Mouse (Mus musculus): ENCODE data around the gene Ccdc85a. TPM values are rescaled to one million over a fixed set of nuclear protein-coding genes. Genes with fewer than 3 reads are reported as not detected.
A peak's percentile ranks its signal among the peaks of the same experiment; 100 is the strongest.
"Not testable (repeated sequence)": the region's sequence is repeated elsewhere in the genome, so short reads cannot be mapped to it uniquely, and the experiment has no call there.

Gene Ccdc85a
- total RNA-seq, 1 experiment from 2014 or later = not detected

DNA sequence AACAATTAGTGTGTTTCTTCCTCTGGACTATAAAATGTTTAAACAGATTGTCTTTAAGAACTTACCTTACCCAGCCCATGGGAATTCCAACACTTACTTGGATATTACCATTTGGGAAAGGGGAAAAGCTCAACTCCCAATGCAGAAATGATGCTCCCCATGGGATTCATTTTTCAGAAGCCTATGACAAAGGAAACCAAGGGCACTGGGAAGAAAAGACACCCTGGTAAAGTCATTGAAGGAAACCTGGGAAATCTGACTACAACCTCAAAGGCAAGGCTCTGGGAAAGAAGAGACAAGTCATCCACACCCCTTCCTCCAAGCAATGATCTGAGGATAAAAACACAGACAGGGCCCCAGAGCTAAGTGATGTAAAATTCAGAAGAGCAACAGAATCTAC is 118.4 kb downstream of the Ccdc85a start:
- ATAC-seq (replicated peaks in 1 of 2; ENCODE audit: insufficient read depth in 1 of 2, low FRiP score in 2 of 2, low TSS enrichment in 1 of 2, low read depth in 1 of 2, poor library complexity in 2 of 2, severe bottlenecking in 2 of 2) = no peak

DNA sequence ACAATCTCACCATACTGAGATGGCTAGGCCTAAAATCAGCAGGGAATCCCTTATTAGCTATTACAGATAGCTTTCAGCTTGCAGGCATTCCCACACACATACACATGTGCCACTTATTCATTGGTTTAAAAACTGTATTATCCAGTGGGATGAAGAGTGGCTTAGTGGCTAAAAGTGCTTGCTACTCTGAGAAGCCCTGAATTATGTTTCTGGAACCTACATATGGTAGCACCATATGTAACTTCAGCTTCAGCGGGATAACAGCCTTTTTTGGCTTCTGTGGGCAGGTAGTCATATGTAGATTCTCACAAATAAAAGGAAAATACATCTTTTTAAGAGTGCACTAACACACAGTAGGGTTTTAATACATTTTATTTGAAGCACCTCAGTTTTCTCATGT is 119.2 kb downstream of the Ccdc85a start:
- ATAC-seq (replicated peaks in 1 of 2; ENCODE audit: insufficient read depth in 1 of 2, low FRiP score in 2 of 2, low TSS enrichment in 1 of 2, low read depth in 1 of 2, poor library complexity in 2 of 2, severe bottlenecking in 2 of 2) = no peak

DNA sequence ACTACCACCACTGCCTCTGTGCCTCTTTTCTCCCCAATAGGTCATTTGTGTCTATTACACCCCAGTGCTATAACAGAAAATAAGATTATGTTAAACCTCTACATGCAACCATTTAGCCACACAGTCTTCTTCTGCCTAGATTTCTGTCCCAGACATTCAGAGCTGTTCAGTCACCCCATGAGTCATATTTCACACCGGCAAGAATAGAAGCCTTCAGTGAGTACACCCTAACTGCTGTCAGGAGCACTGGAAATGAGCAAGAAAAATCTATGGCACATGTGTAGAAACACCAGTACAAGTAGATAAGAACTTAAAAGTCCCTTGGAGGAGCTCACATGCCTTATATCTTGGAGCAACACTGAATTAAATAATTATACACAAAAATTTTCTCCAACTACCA is 125.0 kb downstream of the Ccdc85a start:
- no peak for ATAC-seq (replicated peaks in 1 of 2; ENCODE audit: insufficient read depth in 1 of 2, low FRiP score in 2 of 2, low TSS enrichment in 1 of 2, low read depth in 1 of 2, poor library complexity in 2 of 2, severe bottlenecking in 2 of 2)

DNA sequence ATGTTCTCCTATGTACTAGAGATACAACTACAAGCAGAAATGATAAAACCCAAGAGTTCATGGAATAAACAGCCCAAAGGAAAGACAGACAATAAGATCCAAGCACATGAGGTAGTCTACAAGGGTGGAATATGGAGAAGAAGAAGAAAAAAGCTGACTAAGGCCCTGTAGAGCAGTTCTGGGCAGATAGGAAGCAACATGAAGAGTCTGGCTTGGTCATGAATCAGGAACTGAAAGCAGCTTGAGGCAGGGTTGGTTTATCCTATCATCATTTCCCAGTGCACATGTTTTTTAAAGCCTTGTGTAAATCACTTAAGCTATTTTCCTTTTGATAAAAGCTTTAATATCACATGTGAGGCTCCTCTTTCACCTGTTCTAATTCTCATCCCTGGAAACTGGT is 144.2 kb downstream of the Ccdc85a start:
- no peak for ATAC-seq (replicated peaks in 1 of 2; ENCODE audit: insufficient read depth in 1 of 2, low FRiP score in 2 of 2, low TSS enrichment in 1 of 2, low read depth in 1 of 2, poor library complexity in 2 of 2, severe bottlenecking in 2 of 2)

DNA sequence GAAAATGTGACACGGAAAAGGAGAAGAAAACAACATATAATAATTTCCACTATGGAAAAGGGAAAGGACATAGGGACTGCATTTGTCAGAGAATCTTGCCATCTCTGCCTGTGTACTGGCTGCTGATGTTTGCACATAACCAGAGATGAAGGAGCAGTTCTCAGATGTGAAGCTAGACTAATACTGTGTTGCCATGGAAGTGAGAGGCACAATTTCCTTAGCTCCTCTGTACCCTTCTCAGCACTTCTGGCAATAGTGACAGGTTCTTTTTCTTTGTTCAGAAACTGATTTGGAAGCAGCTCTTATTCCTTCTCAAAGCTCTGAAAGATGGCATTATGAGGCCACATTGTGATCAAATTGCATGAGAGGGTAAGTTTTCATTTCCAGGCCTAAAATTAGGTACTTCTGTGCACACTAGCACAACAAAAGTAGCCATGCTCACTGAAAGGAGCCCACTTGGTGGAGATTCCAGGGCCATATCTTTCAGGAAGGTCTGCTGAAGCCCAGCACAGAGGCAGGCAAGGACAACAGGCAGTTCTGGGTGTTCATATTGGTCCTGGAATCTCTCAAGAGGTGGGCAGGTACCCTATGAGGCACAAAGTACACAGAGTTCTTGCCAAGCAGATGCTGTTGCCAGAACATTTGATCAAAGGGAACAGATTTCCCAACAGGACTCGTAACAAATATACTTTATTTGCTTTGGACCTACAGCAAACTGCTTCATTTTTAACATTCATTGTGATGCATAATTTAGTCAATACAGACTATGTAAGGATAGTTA is 161.5 kb downstream of the Ccdc85a start:
- ATAC-seq (replicated peaks in 1 of 2; ENCODE audit: insufficient read depth in 1 of 2, low FRiP score in 2 of 2, low TSS enrichment in 1 of 2, low read depth in 1 of 2, poor library complexity in 2 of 2, severe bottlenecking in 2 of 2) = no peak

DNA sequence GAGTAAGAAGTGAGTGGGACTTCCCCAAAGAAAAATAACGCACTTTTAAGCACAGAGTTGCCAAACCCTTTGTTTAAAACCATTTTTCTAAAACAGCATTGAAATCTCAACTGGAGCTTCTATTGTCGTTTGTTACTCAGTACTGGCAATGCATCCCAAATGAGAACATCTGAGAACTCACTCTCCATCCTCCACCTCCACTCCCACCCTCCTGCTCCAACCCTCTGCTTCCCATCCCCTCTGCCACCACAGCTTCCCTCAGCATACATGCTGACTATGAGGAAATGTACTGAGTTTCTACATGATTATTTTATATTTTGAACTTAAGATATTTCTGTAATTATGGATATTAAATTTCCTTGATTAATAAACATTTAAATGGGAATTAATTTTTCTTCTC is 168.3 kb downstream of the Ccdc85a start:
- ATAC-seq (replicated peaks in 1 of 2; ENCODE audit: insufficient read depth in 1 of 2, low FRiP score in 2 of 2, low TSS enrichment in 1 of 2, low read depth in 1 of 2, poor library complexity in 2 of 2, severe bottlenecking in 2 of 2) = no peak

DNA sequence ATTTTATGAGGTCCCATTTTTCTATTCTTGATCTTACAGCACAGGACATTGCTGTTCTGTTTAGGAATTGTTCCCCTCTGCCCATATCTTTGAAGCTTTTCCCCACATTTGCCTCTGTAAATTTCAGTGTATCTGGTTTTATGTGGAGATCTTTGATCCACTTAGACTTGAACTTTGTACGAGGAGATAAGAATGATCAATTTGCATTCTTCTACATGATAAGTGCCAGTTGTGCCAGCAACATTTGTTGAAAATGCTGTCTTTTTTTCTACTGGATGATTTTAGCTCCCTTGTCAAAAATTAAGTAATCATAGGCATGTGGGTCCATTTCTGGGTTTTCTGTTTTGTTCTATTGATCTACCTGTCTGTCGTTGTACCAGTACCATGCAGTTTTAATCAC is 174.2 kb downstream of the Ccdc85a start:
- ATAC-seq (replicated peaks in 1 of 2; ENCODE audit: insufficient read depth in 1 of 2, low FRiP score in 2 of 2, low TSS enrichment in 1 of 2, low read depth in 1 of 2, poor library complexity in 2 of 2, severe bottlenecking in 2 of 2) = not testable (repeated sequence)

DNA sequence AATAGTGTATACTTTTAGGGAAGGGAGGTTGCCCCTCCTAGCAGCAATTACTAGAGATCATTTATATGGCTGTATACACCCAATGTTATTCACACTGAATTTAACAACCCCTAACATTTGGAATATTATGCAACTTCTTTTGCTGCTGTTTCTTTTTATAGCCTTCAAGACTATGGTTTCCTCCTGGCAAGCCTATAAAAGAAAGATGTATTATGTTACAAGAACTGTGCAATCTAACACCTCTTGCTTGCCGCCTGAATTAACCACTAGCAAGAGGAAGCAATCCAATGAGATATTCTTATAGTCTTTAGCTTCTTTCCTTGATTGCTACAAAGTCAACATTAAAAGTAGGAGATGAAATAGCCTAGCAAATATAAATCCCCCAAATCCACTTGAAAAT is 187.0 kb downstream of the Ccdc85a start:
- ATAC-seq (replicated peaks in 1 of 2; ENCODE audit: insufficient read depth in 1 of 2, low FRiP score in 2 of 2, low TSS enrichment in 1 of 2, low read depth in 1 of 2, poor library complexity in 2 of 2, severe bottlenecking in 2 of 2) = no peak

DNA sequence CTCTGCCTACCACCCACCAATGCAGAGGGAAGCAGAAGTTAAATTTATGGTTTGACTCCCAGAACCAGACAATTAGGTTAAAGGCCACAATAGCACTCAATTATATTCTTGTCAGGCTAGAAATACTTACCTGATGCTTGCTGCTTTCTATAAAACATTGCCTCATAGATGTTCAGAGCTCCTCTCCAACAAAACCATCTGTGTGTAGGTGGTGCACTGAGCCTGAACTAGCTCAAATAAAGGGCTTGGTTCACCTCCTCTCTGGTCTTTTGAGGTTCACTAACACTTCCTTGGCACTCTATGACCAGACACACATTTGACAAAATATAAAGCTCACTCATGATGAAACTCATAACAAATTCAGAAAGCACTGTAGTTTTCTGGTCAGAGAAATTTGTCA is 208.2 kb downstream of the Ccdc85a start:
- ATAC-seq (replicated peaks in 1 of 2; ENCODE audit: insufficient read depth in 1 of 2, low FRiP score in 2 of 2, low TSS enrichment in 1 of 2, low read depth in 1 of 2, poor library complexity in 2 of 2, severe bottlenecking in 2 of 2) = no peak

DNA sequence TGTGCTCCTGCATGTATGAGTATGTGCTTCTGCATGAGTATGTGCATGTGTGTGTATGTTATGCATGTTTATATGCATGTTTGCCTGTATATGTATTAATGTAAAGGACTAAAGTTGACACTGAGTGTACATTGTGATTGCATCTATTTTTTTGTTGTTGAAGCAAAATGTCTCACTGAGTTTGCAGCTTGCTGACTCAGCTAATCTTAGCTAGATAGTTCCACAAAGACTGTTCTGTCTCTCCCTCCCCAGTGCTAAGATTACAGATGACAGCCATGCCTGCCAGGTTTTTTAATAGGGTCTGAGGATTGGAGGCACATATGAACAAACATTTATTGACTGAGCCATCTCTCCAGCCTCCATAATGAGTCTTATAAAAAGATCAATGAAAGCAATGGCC is 209.5 kb downstream of the Ccdc85a start:
- ATAC-seq (replicated peaks in 1 of 2; ENCODE audit: insufficient read depth in 1 of 2, low FRiP score in 2 of 2, low TSS enrichment in 1 of 2, low read depth in 1 of 2, poor library complexity in 2 of 2, severe bottlenecking in 2 of 2) = no peak

DNA sequence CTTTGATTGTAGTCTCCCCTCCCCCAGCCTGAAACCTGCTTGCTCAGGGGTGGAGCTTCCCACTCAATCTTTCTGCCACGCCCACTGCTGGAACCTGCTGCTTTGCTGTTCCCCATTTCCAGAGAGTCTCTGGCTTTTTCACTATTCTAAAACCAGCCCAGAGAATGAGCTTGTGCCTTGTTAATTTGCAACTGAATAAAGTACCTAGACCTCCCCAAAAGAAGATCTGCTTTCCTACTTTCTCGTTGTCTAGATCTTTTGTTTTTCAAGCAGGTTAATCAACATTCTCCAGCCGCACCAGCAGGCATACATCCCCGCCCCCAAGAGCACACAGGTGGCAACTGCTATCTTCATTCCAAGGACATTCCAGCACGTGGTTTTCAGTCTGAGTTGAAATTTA is 212.7 kb downstream of the Ccdc85a start:
- ATAC-seq (replicated peaks in 1 of 2; ENCODE audit: insufficient read depth in 1 of 2, low FRiP score in 2 of 2, low TSS enrichment in 1 of 2, low read depth in 1 of 2, poor library complexity in 2 of 2, severe bottlenecking in 2 of 2) = not testable (repeated sequence)

DNA sequence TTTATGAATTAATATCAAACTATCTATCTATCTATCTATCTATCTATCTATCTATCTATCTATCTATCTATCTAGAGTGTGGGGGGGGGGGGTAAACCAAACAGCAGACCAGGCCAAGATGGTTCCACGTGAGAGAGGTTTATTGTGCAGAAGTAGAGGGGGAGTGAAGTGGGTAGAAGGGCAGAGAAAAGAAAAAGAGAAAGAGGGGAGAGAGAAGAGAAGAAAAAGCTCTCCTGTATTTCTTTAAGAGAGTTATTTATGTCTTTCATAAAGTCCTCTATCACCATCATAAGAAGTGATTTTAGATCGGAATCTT is 218.2 kb downstream of the Ccdc85a start:
- no peak for ATAC-seq (replicated peaks in 1 of 2; ENCODE audit: insufficient read depth in 1 of 2, low FRiP score in 2 of 2, low TSS enrichment in 1 of 2, low read depth in 1 of 2, poor library complexity in 2 of 2, severe bottlenecking in 2 of 2)

DNA sequence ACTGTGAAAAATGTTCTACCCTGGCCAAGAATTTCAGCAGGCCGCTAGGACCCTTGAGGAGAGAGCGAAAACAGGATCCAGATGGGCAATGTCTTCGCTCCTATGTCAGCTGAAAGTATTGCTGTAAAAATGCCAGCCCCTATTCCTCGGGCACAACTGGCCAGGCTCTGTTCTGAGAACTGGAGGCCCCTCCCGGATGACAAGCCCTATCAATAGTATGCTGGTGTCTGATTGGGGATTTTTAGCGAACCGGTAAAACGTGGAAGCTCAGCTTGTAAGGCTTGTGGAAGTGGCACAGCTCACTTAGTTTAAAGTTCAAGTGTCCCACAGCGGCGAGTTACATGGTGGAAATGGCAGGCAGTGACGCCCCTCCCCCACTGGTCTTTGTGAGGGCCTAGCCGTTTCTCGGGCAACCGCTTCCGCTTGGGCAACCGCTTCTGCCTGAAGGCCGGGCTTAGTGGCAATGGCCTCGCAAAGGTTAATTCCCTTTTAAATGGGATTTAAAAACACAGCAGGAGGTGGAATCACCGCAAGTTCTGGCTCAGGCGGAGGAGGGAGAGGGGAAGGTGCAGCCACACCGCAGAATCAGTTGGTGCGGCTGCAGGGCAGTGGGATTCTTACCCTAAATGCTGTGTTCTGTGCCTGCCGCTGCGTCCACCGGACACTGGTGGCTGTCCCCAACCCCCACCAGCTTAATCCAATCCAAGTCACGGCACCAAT is 218.8 kb downstream of the Ccdc85a start:
- ATAC-seq (replicated peaks in 1 of 2; ENCODE audit: insufficient read depth in 1 of 2, low FRiP score in 2 of 2, low TSS enrichment in 1 of 2, low read depth in 1 of 2, poor library complexity in 2 of 2, severe bottlenecking in 2 of 2) = peak; percentile 94 to 97

DNA sequence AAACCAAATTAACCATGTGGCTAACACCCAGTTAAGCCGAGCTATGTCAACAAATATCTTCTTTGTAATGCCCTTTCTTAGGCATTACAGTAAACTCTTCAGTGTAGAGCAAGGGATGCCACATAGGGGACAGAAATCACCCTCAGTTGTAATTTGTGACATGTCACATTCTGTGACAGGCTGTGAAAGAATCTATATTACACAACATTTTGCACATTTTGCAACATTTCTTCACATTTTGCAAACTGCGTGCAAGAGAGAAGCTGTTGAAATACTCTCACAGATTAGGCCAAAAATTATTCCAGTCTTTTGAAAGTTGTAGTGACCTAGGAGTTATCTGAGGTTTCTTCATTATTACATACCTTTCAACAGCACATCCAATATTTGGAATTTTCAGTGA is 240.7 kb downstream of the Ccdc85a start:
- peak; percentile 12 to 81; a peak in 1 of 4 replicates for ATAC-seq (replicated peaks in 1 of 2; ENCODE audit: insufficient read depth in 1 of 2, low FRiP score in 2 of 2, low TSS enrichment in 1 of 2, low read depth in 1 of 2, poor library complexity in 2 of 2, severe bottlenecking in 2 of 2)

DNA sequence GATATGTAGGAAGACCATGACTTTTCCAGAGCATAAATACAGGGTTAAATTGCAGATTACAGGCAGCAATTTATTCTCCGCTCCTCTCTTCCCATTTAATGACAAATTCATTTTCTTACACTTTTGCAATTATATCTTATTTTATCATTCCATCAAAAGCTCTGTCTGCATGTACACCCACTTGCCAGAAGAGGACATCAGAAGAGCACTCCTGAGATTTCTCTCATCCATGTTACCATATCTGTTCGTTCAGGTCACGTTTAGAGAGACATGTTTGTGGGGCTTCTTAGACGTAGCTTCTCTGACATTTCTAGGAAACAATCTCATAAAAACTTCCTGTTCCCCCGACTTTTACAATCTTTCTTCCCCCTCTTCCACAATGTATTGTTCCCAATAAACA is 242.2 kb downstream of the Ccdc85a start:
- no peak for ATAC-seq (replicated peaks in 1 of 2; ENCODE audit: insufficient read depth in 1 of 2, low FRiP score in 2 of 2, low TSS enrichment in 1 of 2, low read depth in 1 of 2, poor library complexity in 2 of 2, severe bottlenecking in 2 of 2)

DNA sequence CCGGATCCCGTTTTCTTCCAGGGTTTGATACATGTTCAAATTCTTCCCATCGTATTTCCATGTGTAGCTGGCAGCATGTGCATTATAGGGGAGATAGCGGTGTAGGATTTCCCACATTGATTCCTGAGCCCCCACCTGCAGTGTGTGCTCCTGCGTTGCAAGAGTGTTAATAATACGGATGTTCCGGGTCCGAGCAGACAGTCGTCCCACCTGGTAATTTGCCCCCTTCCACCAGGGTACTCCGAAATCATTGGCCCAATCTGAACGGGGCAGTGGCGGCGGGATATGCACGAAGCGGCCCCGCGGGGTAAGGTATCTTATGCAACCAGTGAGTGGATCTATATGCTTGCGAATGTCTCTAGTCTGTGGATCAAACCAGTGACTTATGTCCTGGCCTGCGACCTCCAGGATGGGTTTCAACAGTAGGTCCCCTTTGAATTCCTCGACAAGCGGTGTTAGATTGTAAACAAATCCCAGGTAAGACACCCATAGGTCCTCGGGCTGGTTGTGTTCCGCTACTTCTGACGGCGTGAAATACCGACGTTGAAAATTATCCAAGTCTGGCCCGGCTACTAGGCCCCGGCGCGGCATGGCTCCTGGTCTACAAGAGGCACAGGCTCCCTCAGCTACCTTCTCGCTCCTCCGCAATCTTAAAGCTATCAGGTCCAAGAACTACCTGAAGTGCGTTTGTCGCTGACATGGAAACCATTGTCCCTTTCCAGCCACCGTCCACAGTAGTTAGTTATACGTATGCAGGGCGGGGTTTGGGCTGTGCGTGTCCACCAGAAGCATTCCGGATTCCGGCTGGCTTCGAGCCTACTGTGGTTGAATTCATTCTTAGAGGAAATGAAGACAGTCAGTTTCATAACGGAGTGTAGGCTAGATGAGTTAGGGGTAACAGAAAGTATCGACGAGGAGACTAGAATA is 244.6 kb downstream of the Ccdc85a start, which contains the start of gene Gm6685:
Gene Gm6685, minus strand, starts transcription at position 644 of the 927 bp plus-strand sequence.
- peak in 1 of 2 experiments; percentile 51; a peak in 1 of 4 replicates for ATAC-seq (replicated peaks in 1 of 2; ENCODE audit: insufficient read depth in 1 of 2, low FRiP score in 2 of 2, low TSS enrichment in 1 of 2, low read depth in 1 of 2, poor library complexity in 2 of 2, severe bottlenecking in 2 of 2)

Measured in hematopoietic stem cell, adult 5-6 weeks (primary cell).